Mouse (Mus musculus): ENCODE data around the gene Hbq1a. TPM values are rescaled to one million over a fixed set of nuclear protein-coding genes. Genes with fewer than 3 reads are reported as not detected.
"Not testable (repeated sequence)": the region's sequence is repeated elsewhere in the genome, so short reads cannot be mapped to it uniquely, and the experiment has no call there.

The Hbq1a gene
- total RNA-seq (2021) = 1 to 10 TPM in 1 of 2 experiments, not detected in 1; 1.4 TPM

DNA sequence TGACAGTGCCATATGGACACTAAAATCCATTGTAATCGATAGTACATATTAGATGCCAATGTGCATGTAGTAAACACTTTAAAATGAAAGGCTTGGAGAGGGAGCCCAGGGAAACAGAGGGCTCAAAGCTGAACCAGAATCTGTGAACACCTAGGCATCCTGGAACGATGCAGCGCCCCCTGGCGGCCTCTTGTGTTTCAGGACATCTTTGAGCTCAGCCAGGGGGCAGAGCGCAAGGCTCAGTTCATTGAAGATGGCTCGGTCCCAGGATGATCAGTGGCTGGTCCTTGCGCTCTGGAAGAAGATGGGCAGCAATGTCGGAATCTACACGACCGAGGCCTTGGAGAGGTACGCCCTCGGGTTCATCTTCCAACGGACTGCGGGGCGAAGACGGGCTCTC is at the start of gene Hbq1a:
Hbq1a (plus strand) TSS at position 205 of the 400 bp plus-strand sequence.
- DNase-seq = peak; percentile 38 to 41

DNA sequence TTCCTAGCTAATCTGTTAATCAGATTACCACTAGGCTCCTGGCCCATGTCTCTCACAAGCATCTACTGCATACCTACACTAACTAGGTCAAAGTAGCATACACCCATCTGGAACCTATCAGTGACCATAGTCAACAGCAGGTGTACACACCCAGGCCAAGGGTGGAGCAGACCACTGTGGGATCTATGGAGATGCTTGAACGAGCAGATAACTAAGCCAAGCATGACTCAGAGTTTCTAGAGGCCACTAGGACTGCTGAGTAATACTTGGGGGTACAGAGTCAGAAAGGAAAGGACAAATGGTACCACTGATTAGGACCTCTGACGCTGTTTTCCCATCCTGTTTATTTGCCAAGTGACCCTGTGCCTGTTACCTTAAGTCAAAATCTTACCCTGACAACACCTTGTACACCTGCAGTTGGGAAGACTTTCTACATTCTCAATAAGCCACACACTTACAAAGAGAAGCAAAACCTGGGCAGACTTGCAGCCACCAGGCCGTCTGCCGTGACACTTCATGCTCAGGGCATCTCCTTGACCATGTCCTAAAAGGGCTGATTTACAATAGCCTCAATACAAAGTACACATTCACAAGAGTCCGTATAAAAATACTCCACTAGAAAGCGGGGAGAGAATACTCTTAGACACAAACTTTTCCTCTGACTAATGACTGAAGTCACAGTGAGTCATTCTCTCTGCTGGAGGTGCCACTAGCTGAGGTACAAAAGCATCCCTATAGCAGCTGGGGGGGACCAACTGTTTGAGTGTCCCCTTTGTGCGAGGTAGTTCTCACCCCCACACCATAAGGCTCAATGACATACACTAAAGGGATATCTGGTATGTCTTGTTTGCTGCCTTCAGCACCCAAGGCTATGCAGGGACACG is 48.7 kb upstream of the Hbq1a start:
- no peak for DNase-seq

DNA sequence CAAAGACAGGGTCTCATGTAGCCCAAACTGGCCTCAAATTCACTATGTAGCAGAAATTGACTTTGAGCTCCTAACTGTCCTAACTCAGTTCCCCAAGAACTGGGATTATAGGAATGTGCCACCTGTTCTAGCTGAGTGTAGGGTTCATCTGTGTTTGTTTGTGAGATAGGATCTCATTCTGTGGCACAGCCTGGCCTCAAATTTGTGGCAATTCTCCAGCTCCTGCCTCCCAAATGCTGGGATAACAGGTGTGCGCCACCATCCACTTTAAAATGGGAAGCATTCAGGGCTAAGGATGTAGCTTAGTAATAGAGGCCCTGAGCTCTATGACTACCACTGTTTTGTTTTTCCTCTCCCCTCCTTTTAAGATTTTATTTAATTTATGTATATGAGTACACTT is 46.7 kb upstream of the Hbq1a start:
- no peak for DNase-seq

DNA sequence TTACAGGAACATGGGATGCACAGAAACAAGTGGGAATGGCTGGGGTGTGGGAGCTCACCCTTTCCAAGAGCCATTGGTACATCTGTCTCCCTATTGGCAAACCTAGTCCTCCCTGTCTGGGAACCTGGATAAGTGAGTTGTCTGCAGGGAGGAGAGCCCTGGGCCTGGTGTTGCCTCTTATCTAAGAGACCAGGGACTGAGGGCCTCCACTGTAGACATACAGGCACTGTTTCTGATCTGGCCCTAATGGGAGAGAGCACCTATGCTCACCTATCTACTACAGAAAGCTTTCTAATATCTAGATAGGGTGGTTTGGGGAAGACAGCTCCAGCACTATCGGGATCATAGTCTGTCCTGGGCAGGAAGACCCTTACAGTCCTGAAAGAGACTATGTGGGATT is 43.7 kb upstream of the Hbq1a start:
- no peak for DNase-seq

DNA sequence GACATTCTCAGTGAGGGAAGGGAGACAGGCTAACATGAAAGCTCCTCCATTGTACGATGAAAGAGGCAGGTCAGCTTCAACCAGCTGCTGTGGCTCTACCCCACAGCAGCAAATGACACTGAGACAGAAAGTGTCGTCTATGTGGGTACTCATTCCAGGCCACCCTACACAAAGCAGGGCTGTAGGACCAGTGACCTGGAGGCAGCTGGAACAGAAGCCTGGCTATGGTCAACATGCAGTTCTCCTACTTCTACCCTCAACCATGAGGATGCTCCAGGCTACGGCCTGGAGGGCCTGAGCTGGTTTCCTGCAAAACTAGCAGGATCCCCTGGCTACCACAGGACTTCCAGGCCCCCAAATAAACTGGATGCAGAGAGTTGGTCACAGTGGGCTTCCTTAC is 43.3 kb upstream of the Hbq1a start:
- no peak for DNase-seq

DNA sequence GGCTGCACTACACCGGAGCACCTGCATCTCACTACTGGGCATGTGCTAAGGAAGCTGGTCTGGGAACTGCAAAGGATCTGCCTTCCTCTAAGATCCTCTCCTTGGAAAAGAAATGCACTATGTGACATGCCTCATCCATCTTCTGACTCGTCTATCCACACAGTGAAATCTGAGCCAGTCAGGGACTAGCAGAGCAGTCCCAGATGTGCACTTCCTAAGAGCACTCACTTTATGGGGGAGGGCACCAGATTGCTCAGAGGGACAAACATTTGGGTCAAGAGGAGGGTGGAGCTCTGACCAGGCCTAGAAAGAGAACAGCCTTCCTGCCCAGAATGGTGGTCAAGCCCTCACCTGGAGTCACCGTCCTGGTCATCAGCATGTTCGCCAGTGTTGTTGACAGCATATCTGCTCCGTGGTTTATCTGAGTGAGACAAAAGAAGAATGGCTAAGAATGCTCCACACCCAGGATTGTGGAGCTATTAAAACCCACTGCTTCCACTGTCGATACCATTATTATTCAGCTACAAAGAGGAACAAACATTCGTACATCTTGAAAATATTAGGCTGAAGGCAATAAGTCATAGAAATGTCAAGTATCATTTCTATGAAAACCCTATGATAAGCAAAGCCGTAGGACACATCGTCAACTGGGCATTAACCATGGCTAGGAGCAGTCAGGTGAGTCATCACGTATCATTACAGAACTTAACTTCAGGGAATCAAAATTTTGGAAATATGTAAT is 37.0 kb upstream of the Hbq1a start:
- no peak for DNase-seq

DNA sequence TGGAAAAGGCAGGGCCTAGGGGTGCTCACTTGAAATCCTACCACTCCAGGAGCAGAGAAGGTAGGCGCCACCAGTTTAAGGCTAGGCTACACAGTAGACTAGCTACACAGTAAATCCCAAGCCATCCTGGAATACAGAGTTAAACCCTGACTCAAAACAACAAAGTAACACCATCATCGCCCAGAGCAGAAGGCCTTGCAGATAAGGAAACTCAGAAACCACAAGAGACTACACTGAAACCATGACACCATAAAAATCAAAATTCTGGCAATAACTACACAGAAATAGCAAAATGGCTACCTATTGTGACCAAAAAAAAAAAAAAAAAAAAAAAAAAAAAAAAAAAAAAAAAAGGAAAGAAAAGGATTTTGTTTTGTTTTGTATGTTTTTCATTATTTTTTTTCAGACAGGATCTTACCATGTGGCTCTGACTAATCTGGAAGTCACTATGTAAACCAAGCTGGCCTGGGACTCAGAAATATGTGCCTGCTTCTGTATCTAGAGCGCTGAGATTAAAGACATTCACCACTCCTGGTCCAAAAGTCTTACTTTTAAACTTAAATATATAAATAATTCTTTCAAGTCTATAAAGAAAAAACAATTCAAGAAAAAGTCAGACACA is 34.6 kb upstream of the Hbq1a start:
- DNase-seq = no peak

DNA sequence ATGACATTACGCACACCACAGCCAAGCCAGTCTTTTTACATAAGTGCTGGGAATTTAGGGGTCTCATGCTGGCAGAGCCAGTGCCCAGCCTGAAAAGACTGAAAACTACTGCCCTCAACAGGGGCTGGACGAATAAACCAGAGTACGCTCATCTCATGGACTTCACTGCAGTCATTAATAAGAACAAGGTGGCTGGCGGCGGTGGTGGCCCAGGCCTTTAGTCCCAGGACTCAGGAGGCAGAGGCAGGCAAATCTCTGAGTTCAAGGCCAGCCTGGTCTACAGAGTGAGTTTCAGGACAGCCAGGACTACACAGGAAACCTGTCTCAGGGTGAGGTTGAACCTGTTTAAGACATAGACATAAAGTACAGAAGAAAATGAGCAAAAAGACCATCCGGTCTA is 33.7 kb upstream of the Hbq1a start:
- DNase-seq = no peak

DNA sequence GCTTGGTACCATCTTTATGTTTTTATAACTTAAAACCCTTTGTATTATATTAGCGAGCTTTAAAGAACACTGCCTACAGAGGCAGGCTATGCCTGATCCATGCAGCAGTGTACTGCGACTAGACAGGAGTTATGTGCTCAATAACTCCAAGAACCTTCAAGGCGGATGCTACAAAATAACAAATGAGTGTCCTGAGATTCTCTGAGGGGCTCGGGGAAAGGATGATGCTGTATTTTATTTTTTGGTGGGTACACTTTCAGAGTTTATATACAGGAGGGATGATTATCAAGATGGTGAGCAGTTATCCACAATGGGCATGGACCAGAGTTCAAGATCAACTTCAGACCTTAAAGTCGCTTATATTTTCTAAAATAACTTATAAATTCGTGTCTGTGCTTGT is 33.1 kb upstream of the Hbq1a start:
- DNase-seq = no peak

DNA sequence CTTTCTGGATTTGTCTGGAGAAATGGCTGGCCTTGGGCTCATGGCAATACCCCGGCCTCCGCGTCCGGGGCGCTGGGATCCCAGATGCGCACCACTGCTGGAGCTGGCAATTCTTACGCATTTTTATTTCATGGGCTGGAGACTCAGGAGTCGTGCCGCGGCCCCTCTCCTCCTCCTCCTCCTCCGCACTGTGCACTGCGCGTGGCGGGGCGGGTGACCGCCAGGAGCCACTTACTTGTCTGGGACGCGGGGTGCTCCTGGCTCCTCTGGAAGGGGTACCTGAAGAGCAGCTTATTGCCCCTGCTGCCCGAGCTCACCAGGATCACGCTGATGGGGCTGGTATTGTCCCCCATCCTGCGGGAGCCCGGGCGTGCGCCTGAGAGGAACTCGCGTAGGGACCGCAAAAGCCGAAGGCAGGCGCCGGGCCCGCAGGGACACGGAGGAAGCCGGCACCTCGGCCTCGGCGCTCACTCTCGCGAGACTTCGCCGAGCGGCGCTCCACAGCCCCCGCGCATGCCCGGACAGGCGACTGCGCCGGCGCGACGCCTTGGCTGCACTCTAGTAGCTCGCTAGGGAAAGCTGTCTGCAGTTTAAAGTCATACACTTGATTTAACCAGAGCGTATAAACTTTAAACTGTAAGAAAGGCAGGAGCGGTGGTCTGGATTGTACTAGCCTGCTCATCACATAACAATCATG is 32.5 kb upstream of the Hbq1a start, which contains the start of gene Nprl3:
Nprl3 (minus strand) TSS at position 520 of the 697 bp plus-strand sequence.
- DNase-seq = peak; percentile 96

DNA sequence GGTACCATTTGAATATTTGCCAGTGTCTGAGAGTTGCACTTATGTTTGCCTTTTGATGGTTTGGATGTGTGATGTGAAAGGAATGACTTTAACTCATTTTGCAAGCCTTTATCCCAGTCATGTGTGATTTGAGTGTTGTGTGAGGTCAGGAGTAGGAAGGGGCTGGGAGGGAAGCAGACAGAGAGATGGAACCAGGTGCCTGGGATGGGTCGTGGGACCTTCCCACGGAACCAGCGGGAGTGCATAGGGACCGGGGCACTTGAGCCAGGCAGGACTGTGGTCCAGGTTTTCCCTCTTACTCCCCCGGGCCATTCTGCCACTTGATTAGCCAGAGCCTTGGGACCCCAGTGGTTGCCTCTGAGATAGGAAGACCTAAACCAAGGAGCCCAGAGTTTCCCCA is 31.9 kb upstream of the Hbq1a start:
- DNase-seq = no peak

DNA sequence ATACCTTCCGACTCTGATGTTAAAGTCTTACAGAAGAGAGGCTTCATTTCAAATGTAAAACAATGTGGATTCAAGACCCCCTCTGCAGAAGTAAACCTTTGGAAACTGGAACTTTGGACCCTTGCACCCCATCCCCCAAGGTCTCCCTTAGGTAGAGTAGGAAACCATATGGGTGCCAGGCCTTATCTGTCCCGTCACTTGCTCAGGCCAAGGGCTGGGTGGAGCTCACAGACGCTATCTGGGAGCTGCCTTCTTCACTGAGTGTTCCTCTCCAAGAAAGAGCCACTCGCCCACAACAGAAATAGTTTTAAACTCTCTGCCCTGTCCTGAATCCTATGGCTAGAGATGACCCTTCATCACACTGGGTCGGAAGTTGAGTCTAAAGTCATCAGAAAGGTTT is 30.9 kb upstream of the Hbq1a start:
- no peak for DNase-seq

DNA sequence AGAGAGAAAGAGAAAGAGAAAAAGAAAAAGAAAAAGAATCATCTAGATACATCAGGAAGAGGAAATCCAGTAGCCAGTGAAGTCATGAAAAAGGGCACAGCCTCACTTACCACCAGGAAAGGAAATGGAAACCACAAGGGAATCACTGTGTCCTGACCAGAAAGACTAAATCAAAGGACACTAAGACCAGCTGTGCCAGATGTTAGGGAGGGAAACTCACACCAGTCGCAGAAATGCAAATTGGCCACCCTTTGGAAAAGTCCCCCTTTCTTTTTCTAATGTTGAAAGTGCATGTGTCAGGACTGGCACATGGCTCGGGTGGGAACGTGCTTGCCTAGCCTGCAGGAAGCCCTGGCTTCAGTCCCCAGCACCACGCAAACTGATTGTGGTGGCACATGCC is 28.7 kb upstream of the Hbq1a start:
- DNase-seq = no peak

DNA sequence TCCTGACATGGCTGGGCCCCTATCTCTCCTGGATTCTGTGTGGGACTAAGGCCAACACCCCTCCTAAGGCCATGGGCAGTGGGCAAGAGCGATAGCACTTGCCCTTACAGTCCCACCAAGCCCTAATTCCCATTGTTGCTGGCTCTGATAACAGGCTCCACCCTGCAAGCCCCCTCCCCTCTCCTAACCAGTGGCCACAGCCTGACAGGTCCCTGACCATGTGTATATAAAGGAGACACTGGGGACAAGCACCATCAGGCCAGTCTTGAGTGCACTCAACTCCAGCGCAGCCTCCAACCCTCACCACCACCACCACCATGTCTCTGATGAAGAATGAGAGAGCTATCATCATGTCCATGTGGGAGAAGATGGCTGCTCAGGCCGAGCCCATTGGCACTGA is 23.5 kb upstream of the Hbq1a start, which contains the start of gene Hba-x:
Hba-x (plus strand) TSS at position 54 of the 400 bp plus-strand sequence.
- DNase-seq = no peak

DNA sequence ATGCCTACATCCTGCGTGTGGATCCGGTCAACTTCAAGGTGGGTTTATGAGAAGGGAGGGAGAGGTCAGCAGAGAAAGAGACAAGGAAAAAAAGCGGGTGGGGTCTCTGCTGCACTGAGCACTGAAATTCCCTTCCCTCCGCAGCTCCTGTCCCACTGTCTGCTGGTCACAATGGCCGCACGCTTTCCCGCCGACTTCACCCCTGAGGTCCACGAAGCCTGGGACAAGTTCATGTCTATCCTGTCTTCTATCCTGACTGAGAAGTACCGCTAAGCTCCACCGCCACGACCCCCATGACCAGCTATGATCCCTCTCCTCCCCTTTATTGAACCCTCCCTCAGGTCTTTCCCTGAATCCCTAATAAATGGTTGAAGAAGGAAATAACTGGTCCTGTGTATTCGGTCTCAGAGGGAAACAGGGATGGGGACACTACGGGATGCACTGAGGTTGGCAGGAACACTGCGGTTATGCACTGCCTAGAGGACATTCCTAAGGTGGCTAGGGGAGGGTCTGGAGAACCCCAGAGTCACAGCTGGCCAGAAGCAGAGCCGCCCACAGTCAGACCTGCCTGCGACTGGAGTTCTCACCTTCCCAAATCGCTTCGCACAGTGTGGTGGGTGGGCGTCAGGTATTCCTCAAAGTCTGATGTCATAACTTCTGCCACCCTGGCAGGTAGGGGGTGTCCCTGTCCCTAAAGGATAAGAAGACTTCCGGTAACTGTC is 22.0 kb upstream of the Hbq1a start:
- DNase-seq = no peak

DNA sequence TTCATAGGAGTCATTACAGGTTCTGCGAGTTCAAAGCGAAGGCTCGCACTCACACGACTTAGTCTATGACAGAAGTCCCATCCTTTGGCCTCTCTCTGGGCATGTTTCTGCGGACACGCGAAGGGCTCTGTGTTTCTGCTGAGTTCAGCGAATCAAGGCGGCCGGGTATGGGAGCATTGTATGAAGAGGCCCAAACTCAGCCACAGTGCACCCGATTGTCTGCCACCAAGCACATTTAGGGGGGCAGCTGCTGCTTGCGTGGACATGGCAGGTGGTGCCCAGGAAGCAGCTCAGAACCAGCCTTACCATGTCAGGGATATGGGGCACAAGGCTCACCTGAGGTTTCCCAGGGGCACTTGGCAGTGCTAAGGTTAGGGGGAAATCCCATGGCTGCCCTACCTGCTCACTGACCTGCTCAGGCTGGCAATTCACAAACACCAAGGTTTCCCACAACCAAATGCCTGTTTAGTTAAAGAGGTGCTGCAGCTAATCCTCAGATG is 21.4 kb upstream of the Hbq1a start:
- DNase-seq = no peak

DNA sequence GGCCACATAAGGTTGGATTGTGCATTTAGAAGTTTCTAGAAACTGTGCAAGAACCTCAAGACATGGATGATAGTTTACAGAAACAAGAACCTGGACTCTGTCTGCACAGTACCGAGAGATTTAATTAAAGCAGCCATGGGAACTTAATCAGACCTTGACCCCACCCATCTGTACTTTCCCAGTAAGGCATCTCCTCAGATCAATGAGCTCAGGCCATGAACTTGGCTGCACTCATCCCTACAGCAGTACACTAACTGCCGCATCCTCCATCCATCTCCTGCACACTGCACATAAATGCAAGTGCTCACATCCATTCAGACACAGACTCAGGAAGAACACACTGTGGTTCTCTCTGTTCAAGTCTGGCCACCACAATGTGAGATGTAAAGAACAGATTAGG is 19.2 kb upstream of the Hbq1a start:
- DNase-seq = no peak

DNA sequence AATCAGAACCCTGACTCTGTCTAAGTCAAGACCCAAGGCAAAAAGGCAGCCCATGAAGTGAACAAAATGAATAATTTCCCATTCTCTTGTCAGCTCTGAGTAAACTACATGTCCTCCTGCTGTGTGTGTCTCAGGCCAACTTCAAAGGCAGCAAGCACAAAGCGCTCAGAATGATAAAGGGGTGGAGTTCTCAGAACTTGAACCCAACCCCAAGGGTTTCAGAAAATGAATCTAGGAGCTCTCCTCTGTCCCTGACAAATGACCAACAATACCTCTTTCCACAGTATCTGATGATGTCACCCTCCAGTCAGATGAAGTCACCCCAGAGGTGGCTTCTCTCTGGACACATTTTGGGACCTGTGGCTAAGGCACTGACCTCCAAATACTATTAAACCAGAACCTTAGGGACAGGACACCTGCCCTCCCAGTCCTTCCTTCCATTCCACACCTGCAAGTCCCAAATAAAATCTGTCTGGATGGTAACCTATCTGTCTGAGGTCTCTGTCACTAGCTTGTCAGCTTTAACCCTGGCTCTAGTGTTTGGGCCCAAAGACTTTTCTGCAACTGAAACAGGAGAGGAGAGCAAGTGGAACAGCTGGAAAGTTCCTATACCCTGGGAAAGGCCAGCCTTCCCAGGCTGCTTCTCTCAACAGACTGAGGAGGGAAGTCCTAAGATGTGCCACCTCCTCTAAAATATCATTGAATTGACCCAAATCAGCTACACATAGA is 18.3 kb upstream of the Hbq1a start:
- DNase-seq = no peak

DNA sequence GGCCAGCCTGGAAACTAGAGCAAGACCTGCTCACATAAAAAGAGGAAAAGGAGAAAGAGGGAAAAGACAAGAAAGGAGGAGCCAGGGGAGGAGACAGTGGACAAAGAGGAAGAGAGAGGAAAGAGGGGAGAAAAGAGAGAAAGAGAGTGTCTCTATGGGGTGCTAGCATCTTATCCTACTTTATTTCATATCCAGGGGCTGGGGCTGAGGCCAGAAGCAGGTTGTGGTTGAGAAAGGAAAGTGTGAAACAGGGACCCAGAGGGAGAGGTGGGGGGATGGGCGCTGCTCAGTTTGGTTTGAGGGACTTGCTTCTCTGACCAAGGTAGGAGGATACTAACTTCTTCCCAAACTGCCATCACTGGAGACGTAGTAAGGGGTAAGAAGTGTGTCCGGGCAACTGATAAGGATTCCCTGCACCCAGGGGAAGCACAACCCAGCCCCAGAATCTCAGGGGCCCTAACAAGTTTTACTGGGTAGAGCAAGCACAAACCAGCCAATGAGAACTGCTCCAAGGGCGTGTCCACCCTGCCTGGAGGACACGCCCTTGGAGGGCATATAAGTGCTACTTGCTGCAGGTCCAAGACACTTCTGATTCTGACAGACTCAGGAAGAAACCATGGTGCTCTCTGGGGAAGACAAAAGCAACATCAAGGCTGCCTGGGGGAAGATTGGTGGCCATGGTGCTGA is 16.6 kb upstream of the Hbq1a start, which contains the start of gene Hba-a1:
Hba-a1 (plus strand) TSS at position 421 of the 687 bp plus-strand sequence.
- DNase-seq = not testable (repeated sequence)

DNA sequence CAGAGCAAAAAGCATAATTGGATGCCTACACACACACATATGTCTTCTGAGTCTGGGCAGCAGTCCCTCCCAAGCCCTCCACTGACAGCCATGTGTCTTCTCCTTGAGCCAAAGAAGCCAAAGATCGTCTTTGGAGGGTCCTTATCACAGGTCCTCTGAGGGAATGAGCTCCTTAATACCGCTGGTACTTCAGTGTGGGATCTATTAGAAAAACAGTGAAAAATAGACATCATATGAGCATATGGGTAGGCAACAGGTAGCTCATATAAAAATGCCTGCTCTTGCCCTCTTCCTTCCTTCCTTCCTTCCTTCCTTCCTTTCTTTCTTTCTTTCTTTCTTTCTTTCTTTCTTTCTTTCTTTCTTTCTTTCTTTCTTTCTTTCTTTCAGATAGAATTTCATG is 15.3 kb upstream of the Hbq1a start:
- DNase-seq = not testable (repeated sequence)
